ENCODE assay signal across 8 mouse cellular contexts in the genomic region with DNA sequence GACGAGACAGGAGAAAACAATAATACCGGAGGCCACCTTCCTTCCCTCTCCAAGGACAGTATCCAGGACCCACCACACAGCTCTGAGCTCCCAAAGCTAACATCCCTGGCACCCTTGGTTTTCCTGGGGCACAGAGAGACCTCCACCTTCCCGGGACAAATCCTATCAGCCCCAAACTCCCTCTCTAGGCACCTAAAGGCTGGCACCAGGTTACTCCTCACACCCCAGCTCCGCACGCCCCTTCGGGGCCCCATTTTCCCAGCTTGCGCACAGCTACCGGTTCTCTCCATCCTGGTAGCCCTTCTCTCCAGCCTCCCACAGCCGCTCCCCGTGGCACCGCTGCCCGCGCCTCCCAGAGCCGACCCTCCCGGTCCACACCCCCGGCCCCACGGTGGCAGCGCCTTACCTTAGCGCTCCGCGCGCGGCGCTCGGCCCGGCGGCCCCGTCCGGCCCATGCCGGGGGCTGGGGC. TPM values are rescaled to one million over a fixed set of nuclear protein-coding genes. Genes with fewer than 3 reads are reported as not detected.
DNase-seq lines count a peak whose midpoint lies in the region; ATAC-seq and TF ChIP-seq lines count a peak whose summit lies in the region.

No protein-coding gene starts in this region.

- no peak for TF ChIP-seq EP300 in MEL (IDR thresholded peaks at IDR 0.05; ENCODE audit: low read depth in 1 of 2, low read length in 2 of 2)

- peaks cover 14% of the 10 kb centered on the region for H3K79me2 ChIP-seq in MEL (ENCODE audit: control insufficient read depth, insufficient read depth, low read length, poor library complexity)

- H3K4me1 ChIP-seq in MEL (ENCODE audit: control insufficient read depth in 1 of 2, insufficient read depth in 2 of 2, low read length in 2 of 2): peaks cover 0 to 18% of the 10 kb centered on the region in 2 experiments; a peak in 3 of 4 replicates
- H3K4me1 ChIP-seq in embryonic facial prominence, embryonic 13.5 days: peaks cover 39% of the 10 kb centered on the region
- H3K4me1 ChIP-seq in hindbrain, postnatal 0 days (ENCODE audit: insufficient read depth, low read length): peaks cover 30% of the 10 kb centered on the region
- H3K4me1 ChIP-seq in midbrain, embryonic 15.5 days: peaks cover 55% of the 10 kb centered on the region

- H3K9ac ChIP-seq in MEL (ENCODE audit: control insufficient read depth, low read depth, low read length, poor library complexity, severe bottlenecking): peak overlapping the region; percentile 83
- H3K9ac ChIP-seq in embryonic facial prominence, embryonic 13.5 days: peak overlapping the region; percentile 97
- H3K9ac ChIP-seq in hindbrain, postnatal 0 days (replicated peaks; ENCODE audit: low read length): peak overlapping the region; percentile 93
- H3K9ac ChIP-seq in midbrain, embryonic 15.5 days: peak overlapping the region; percentile 94

- TF ChIP-seq CTCF in MEL (IDR thresholded peaks at IDR 0.05 in 2 of 3, conservative IDR thresholded peaks at IDR 0.05 in 1 of 3; ENCODE audit: control insufficient read depth in 1 of 3, insufficient read depth in 1 of 3, low read depth in 2 of 3, low read length in 3 of 3, poor library complexity in 1 of 3, severe bottlenecking in 1 of 3): no peak
- TF ChIP-seq CTCF in hindbrain, postnatal 0 days (IDR thresholded peaks at IDR 0.05; ENCODE audit: low read depth): no peak

- H3K27me3 ChIP-seq in MEL (ENCODE audit: control insufficient read depth in 1 of 2, insufficient read depth in 2 of 2, low read length in 2 of 2): no peaks in the 10 kb centered on the region
- H3K27me3 ChIP-seq in embryonic facial prominence, embryonic 13.5 days: no peaks in the 10 kb centered on the region
- H3K27me3 ChIP-seq in hindbrain, postnatal 0 days (ENCODE audit: insufficient read depth, low read length): no peaks in the 10 kb centered on the region
- no peaks in the 10 kb centered on the region for H3K27me3 ChIP-seq in midbrain, embryonic 15.5 days (replicated peaks)

- no peak for TF ChIP-seq RAD21 in MEL (IDR thresholded peaks at IDR 0.05; ENCODE audit: low read depth, low read length)

- peak overlapping the region; percentile 45 for H3K27ac ChIP-seq in MEL (ENCODE audit: control insufficient read depth, low read depth, low read length)
- peak overlapping the region; percentile 97 for H3K27ac ChIP-seq in embryonic facial prominence, embryonic 13.5 days
- H3K27ac ChIP-seq in hindbrain, postnatal 0 days: peak overlapping the region; percentile 94
- H3K27ac ChIP-seq in midbrain, embryonic 15.5 days: peak overlapping the region; percentile 93

- H3K4me2 ChIP-seq in embryonic facial prominence, embryonic 13.5 days: peak overlapping the region; percentile 94
- peak overlapping the region; percentile 73 for H3K4me2 ChIP-seq in hindbrain, postnatal 0 days (ENCODE audit: low read depth, low read length)
- H3K4me2 ChIP-seq in midbrain, embryonic 15.5 days: peak overlapping the region; percentile 87

- ATAC-seq in embryonic facial prominence, embryonic 13.5 days (ENCODE audit: insufficient number of reproducible peaks, insufficient read depth, low FRiP score, low TSS enrichment, low read depth): 0 out of 2 replicates have a peak, but pooled peaks have one; percentile 11
- ATAC-seq in hindbrain, postnatal 0 days: peak; percentile 16
- peak; percentile 18 for ATAC-seq in midbrain, embryonic 15.5 days (replicated peaks)

- under 1% methylated on average over 30 of the region's 30 CpGs for WGBS in embryonic facial prominence, embryonic 13.5 days
- WGBS in hindbrain, postnatal 0 days: 1% methylated on average over 29 of the region's 30 CpGs
- WGBS in midbrain, embryonic 15.5 days: under 1% methylated on average over 30 of the region's 30 CpGs

- no peak for TF ChIP-seq POLR2A in MEL (IDR thresholded peaks at IDR 0.05; ENCODE audit: control insufficient read depth in 1 of 2, insufficient read depth in 1 of 2, low read depth in 1 of 2, low read length in 2 of 2, poor library complexity in 1 of 2)

- H3K9me3 ChIP-seq in MEL (replicated peaks; ENCODE audit: insufficient read depth, low read length): no peaks in the 10 kb centered on the region
- no peaks in the 10 kb centered on the region for H3K9me3 ChIP-seq in embryonic facial prominence, embryonic 13.5 days
- H3K9me3 ChIP-seq in hindbrain, postnatal 0 days (ENCODE audit: low read length): no peaks in the 10 kb centered on the region
- H3K9me3 ChIP-seq in midbrain, embryonic 15.5 days: no peaks in the 10 kb centered on the region

- peaks cover 0 to 4% of the 10 kb centered on the region in 2 experiments; a peak in 3 of 4 replicates for H3K36me3 ChIP-seq in MEL (ENCODE audit: control insufficient read depth in 1 of 2, insufficient read depth in 2 of 2, low read length in 2 of 2)
- H3K36me3 ChIP-seq in embryonic facial prominence, embryonic 13.5 days: peaks cover 18% of the 10 kb centered on the region
- H3K36me3 ChIP-seq in hindbrain, postnatal 0 days (ENCODE audit: insufficient read depth, low read length): peaks cover 7% of the 10 kb centered on the region; the same call in 1 of the 2 replicates
- H3K36me3 ChIP-seq in midbrain, embryonic 15.5 days (replicated peaks): peaks cover 2% of the 10 kb centered on the region; the same call in 1 of the 2 replicates

- peak; percentile 51 for DNase-seq in layer of hippocampus, postnatal 10 days (ENCODE audit: low spot score in 2 of 2)
- DNase-seq in layer of hippocampus, adult 18-20 months (ENCODE audit: low spot score in 2 of 2): no peak
- peak; percentile 65 for DNase-seq in MEL (ENCODE audit: low read depth, low spot score)
- no peak for DNase-seq in hindbrain, postnatal 0 days (ENCODE audit: low spot score)
- no peak for DNase-seq in spleen, postnatal 4 days (ENCODE audit: low spot score in 2 of 2)
- no peak for DNase-seq in layer of hippocampus, adult 11-12 months (ENCODE audit: low spot score)

- peak overlapping the region; percentile 73 to 80 for H3K4me3 ChIP-seq in MEL (ENCODE audit: control insufficient read depth in 1 of 2, insufficient read depth in 1 of 2, low read depth in 2 of 2, low read length in 2 of 2)
- H3K4me3 ChIP-seq in embryonic facial prominence, embryonic 13.5 days: peak overlapping the region; percentile 94
- H3K4me3 ChIP-seq in hindbrain, postnatal 0 days (ENCODE audit: low read length): peak overlapping the region; percentile 96
- H3K4me3 ChIP-seq in midbrain, embryonic 15.5 days: peak overlapping the region; percentile 86

TF ChIP-seq in MEL, 35 proteins besides CTCF, POLR2A, EP300 and RAD21:
- TF ChIP-seq BHLHE40 (IDR thresholded peaks at IDR 0.05; ENCODE audit: borderline replicate concordance, low read depth, low read length) (no peak), E2F4 (IDR thresholded peaks at IDR 0.05; ENCODE audit: borderline replicate concordance, low read depth, low read length) (no peak), SIN3A (IDR thresholded peaks at IDR 0.05; ENCODE audit: low read length) (peak; percentile 20)
TF ChIP-seq in MEL: peak in this region for 1.

RNA-seq across cellular contexts. Expression of a gene that starts 0.5 kb away (rescaled TPM):
- 10 to 100 TPM; 79.5 to 90.1 TPM for total RNA-seq in layer of hippocampus, postnatal 10 days (2021)
- 10 to 100 TPM; 88.0 to 91.6 TPM for total RNA-seq in layer of hippocampus, adult 18-20 months (2021)
- total RNA-seq in MEL (2012; rRNA removed): 26.2 and 27.1 TPM in 2 replicates
- 10 to 100 TPM in 1 of 2 experiments, not detected in 1; 44.7 TPM for polyA plus RNA-seq in MEL (2012; ENCODE audit: insufficient read depth in 1 of 2, insufficient read length in 2 of 2, low read depth in 1 of 2, low replicate concordance in 2 of 2, missing spikeins in 1 of 2)
- 16.8 and 17.8 TPM in 2 replicates for polyA plus RNA-seq in embryonic facial prominence, embryonic 13.5 days (2015; fragmentation: Nextera tagmentation; extraction: Ambion mirVana)
- 63.0 and 83.5 TPM in 2 replicates for total RNA-seq in hindbrain, postnatal 0 days (2014; rRNA removed)
- 9.8 and 10.9 TPM in 2 replicates for polyA plus RNA-seq in hindbrain, postnatal 0 days (2015; fragmentation: Nextera tagmentation; extraction: Ambion mirVana)
- 12.8 and 13.6 TPM in 2 replicates for polyA plus RNA-seq in midbrain, embryonic 15.5 days (2015; fragmentation: Nextera tagmentation; extraction: Ambion mirVana)

RNA-seq across cellular contexts. Expression of a gene that starts 35.8 kb away (rescaled TPM):
- 10 to 100 TPM; 60.7 to 67.3 TPM for total RNA-seq in layer of hippocampus, postnatal 10 days (2021)
- total RNA-seq in layer of hippocampus, adult 18-20 months (2021): 10 to 100 TPM; 91.7 to 93.8 TPM
- total RNA-seq in MEL (2012; rRNA removed): 232 and 318 TPM in 2 replicates
- 100 to 1,000 TPM in 1 of 2 experiments, not detected in 1; 322 TPM for polyA plus RNA-seq in MEL (2012; ENCODE audit: insufficient read depth in 1 of 2, insufficient read length in 2 of 2, low read depth in 1 of 2, low replicate concordance in 2 of 2, missing spikeins in 1 of 2)
- 169 and 173 TPM in 2 replicates for polyA plus RNA-seq in embryonic facial prominence, embryonic 13.5 days (2015; fragmentation: Nextera tagmentation; extraction: Ambion mirVana)
- 41.6 and 43.7 TPM in 2 replicates for total RNA-seq in hindbrain, postnatal 0 days (2014; rRNA removed)
- polyA plus RNA-seq in hindbrain, postnatal 0 days (2015; fragmentation: Nextera tagmentation; extraction: Ambion mirVana): 74.1 and 81.6 TPM in 2 replicates
- polyA plus RNA-seq in midbrain, embryonic 15.5 days (2015; fragmentation: Nextera tagmentation; extraction: Ambion mirVana): 106 and 121 TPM in 2 replicates

RNA-seq across cellular contexts. Expression of a gene that starts 49.8 kb away (rescaled TPM):
- 1 to 10 TPM; 4.2 to 4.7 TPM for total RNA-seq in layer of hippocampus, postnatal 10 days (2021)
- 1 to 10 TPM; 6.5 to 7.2 TPM for total RNA-seq in layer of hippocampus, adult 18-20 months (2021)
- total RNA-seq in MEL (2012; rRNA removed): 0.13 and 0.15 TPM in 2 replicates
- polyA plus RNA-seq in MEL (2012; ENCODE audit: insufficient read depth in 1 of 2, insufficient read length in 2 of 2, low read depth in 1 of 2, low replicate concordance in 2 of 2, missing spikeins in 1 of 2): 1 to 10 TPM in 1 of 2 experiments, not detected in 1; 3.4 TPM
- polyA plus RNA-seq in embryonic facial prominence, embryonic 13.5 days (2015; fragmentation: Nextera tagmentation; extraction: Ambion mirVana): 0.83 and 1.6 TPM in 2 replicates
- 0.68 and 1.8 TPM in 2 replicates for total RNA-seq in hindbrain, postnatal 0 days (2014; rRNA removed)
- polyA plus RNA-seq in hindbrain, postnatal 0 days (2015; fragmentation: Nextera tagmentation; extraction: Ambion mirVana): 2.1 and 2.4 TPM in 2 replicates
- polyA plus RNA-seq in midbrain, embryonic 15.5 days (2015; fragmentation: Nextera tagmentation; extraction: Ambion mirVana): 1.1 and 1.2 TPM in 2 replicates

Comparison
In these comparisons a context has a peak if more than half of its experiments do, and no peak if none do; other contexts are left out.
1. DNase-seq: peak in layer of hippocampus, postnatal 10 days (2 of 2) and MEL (single experiment); none in layer of hippocampus, adult 18-20 months (0 of 2), hindbrain, postnatal 0 days (single experiment), spleen, postnatal 4 days (0 of 2) and layer of hippocampus, adult 11-12 months (single experiment).
2. H3K27ac ChIP-seq: peak in every context shown above with its lines; median percentile 97 in embryonic facial prominence, embryonic 13.5 days; 94 in hindbrain, postnatal 0 days; 93 in midbrain, embryonic 15.5 days; 45 in MEL.
3. Peak in every context shown above with its lines, with median percentiles within 50 percentile points of each other: H3K4me3 ChIP-seq, H3K9ac ChIP-seq, ATAC-seq and H3K4me2 ChIP-seq.